Mouse (Mus musculus): Measurements from ENCODE around the gene Sdk1. TPM values are rescaled to one million over a fixed set of nuclear protein-coding genes. Genes with fewer than 3 reads are reported as not detected.

The Sdk1 gene
- 2.3 and 2.7 TPM in 2 replicates for polyA plus RNA-seq (2015; fragmentation: Nextera tagmentation; extraction: Ambion mirVana)

- peaks cover 40% of the 10 kb centered on the region for H3K4me1 ChIP-seq
- under 1% methylated on average over 39 of the region's 77 CpGs for WGBS
- H3K4me2 ChIP-seq (replicated peaks) = peak within 1 kb of the TSS; percentile 98
- H3K27ac ChIP-seq = peak within 1 kb of the TSS; percentile 44; the same call in 1 of the 2 replicates
- no peaks in the 10 kb centered on the region for H3K9me3 ChIP-seq
- ATAC-seq (ENCODE audit: low FRiP score, low read depth) = peak; percentile 92
- H3K9ac ChIP-seq = peak within 1 kb of the TSS; percentile 80
- H3K27me3 ChIP-seq = peaks cover 39% of the 10 kb centered on the region
- H3K36me3 ChIP-seq = no peaks in the 10 kb centered on the region
- H3K4me3 ChIP-seq = peak within 1 kb of the TSS; percentile 69
These were observed at the start of gene Sdk1 for GRCm38 (mm10) chr5:141240841-141241543. TSS of gene Sdk1 (plus strand) at chr5:141241490.

- H3K9me3 ChIP-seq = no peaks in the 10 kb centered on the region
- no peak overlapping the region for H3K4me3 ChIP-seq
- peak; percentile 15; the same call in 1 of the 2 replicates for ATAC-seq (ENCODE audit: low FRiP score, low read depth)
- WGBS = 16% methylated on average over 4 of the region's 4 CpGs
- H3K9ac ChIP-seq = no peak overlapping the region
- H3K36me3 ChIP-seq = no peaks in the 10 kb centered on the region
- peak overlapping the region; percentile 41 for H3K4me2 ChIP-seq (replicated peaks)
- H3K27ac ChIP-seq = no peak overlapping the region; the same call in 1 of the 2 replicates
- H3K4me1 ChIP-seq = peaks cover 18% of the 10 kb centered on the region
- H3K27me3 ChIP-seq = no peaks in the 10 kb centered on the region
These were observed 44.0 kb upstream of the Sdk1 start for GRCm38 (mm10) chr5:141197278-141197677.

GRCm38 (mm10) chr5:141202276-141203065, 38.8 kb upstream of the Sdk1 start:
- 65% methylated on average over 11 of the region's 11 CpGs for WGBS
- no peaks in the 10 kb centered on the region for H3K36me3 ChIP-seq
- peaks cover 10% of the 10 kb centered on the region for H3K4me1 ChIP-seq
- no peak overlapping the region for H3K4me3 ChIP-seq
- H3K9me3 ChIP-seq = no peaks in the 10 kb centered on the region
- no peak overlapping the region for H3K4me2 ChIP-seq (replicated peaks)
- no peak overlapping the region for H3K9ac ChIP-seq
- H3K27ac ChIP-seq = 0 out of 2 replicates have a peak overlapping the region, but pooled peaks have one; percentile 56
- H3K27me3 ChIP-seq = no peaks in the 10 kb centered on the region
- ATAC-seq (ENCODE audit: low FRiP score, low read depth) = no peak

- H3K27me3 ChIP-seq = no peaks in the 10 kb centered on the region
These were observed 34.2 kb upstream of the Sdk1 start for GRCm38 (mm10) chr5:141207061-141207460.

GRCm38 (mm10) chr5:141225243-141225642, 16.0 kb upstream of the Sdk1 start:
- ATAC-seq (ENCODE audit: low FRiP score, low read depth) = no peak
- Histone ChIP-seq H3K4me2 (replicated peaks) (no peak overlapping the region), H3K36me3 (no peaks in the 10 kb centered on the region), H3K9me3 (no peaks in the 10 kb centered on the region), H3K27ac (no peak overlapping the region), H3K4me3 (no peak overlapping the region), H3K4me1 (0 out of 2 replicates have a peak, but pooled peaks cover 4% of the 10 kb centered on the region), H3K27me3 (no peaks in the 10 kb centered on the region), H3K9ac (no peak overlapping the region)
- WGBS = 72% methylated on average over 3 of the region's 3 CpGs

More at GRCm38 (mm10) chr5:141207061-141207460, 34.2 kb upstream of the Sdk1 start:
- ATAC-seq (ENCODE audit: low FRiP score, low read depth) = no peak
- WGBS = 47% methylated on average over 5 of the region's 5 CpGs
- H3K36me3 ChIP-seq = no peaks in the 10 kb centered on the region
- H3K27ac ChIP-seq = no peak overlapping the region
- no peak overlapping the region for H3K4me3 ChIP-seq
- H3K4me2 ChIP-seq (replicated peaks) = no peak overlapping the region
- H3K9ac ChIP-seq = no peak overlapping the region
- no peaks in the 10 kb centered on the region for H3K9me3 ChIP-seq
- H3K4me1 ChIP-seq = peaks cover 5% of the 10 kb centered on the region; the same call in 1 of the 2 replicates

- WGBS = 14% methylated on average over 4 of the region's 4 CpGs
- H3K4me1 ChIP-seq = peaks cover 10% of the 10 kb centered on the region
- H3K9ac ChIP-seq = no peak overlapping the region
- H3K27me3 ChIP-seq = peaks cover 5% of the 10 kb centered on the region; the same call in 1 of the 2 replicates
- no peak overlapping the region for H3K4me2 ChIP-seq (replicated peaks)
- no peak for ATAC-seq (ENCODE audit: low FRiP score, low read depth)
- no peak overlapping the region for H3K27ac ChIP-seq
- H3K4me3 ChIP-seq = no peak overlapping the region
- H3K9me3 ChIP-seq = 0 out of 2 replicates have a peak, but pooled peaks cover 3% of the 10 kb centered on the region
- no peaks in the 10 kb centered on the region for H3K36me3 ChIP-seq
These were observed 7.0 kb upstream of the Sdk1 start for GRCm38 (mm10) chr5:141234326-141234725.

GRCm38 (mm10) chr5:141239401-141239800, 1.9 kb upstream of the Sdk1 start:
- Histone ChIP-seq H3K27ac (no peak overlapping the region), H3K9ac (no peak overlapping the region), H3K4me3 (no peak overlapping the region), H3K4me2 (replicated peaks) (peak overlapping the region; percentile 98), H3K9me3 (no peaks in the 10 kb centered on the region), H3K27me3 (peaks cover 25% of the 10 kb centered on the region), H3K36me3 (no peaks in the 10 kb centered on the region), H3K4me1 (peaks cover 42% of the 10 kb centered on the region)
- 14% methylated on average over 5 of the region's 5 CpGs for WGBS
- ATAC-seq (ENCODE audit: low FRiP score, low read depth) = no peak

GRCm38 (mm10) chr5:141240441-141240840, 849 bp upstream of the Sdk1 start:
- peaks cover 40% of the 10 kb centered on the region for H3K4me1 ChIP-seq
- peak; percentile 21; the same call in 1 of the 2 replicates for ATAC-seq (ENCODE audit: low FRiP score, low read depth)
- under 1% methylated on average over 10 of the region's 10 CpGs for WGBS

GRCm38 (mm10) chr5:141241645-141242284, 475 bp downstream of the Sdk1 start:
- H3K36me3 ChIP-seq = no peaks in the 10 kb centered on the region
- H3K9ac ChIP-seq = peak overlapping the region; percentile 80
- peak overlapping the region; percentile 98 for H3K4me2 ChIP-seq (replicated peaks)
- ATAC-seq (ENCODE audit: low FRiP score, low read depth) = peak; percentile 6; the same call in 1 of the 2 replicates
- no peaks in the 10 kb centered on the region for H3K9me3 ChIP-seq
- H3K4me3 ChIP-seq = peak overlapping the region; percentile 69
- WGBS = under 1% methylated on average over 51 of the region's 82 CpGs
- H3K27ac ChIP-seq = peak overlapping the region; percentile 44; the same call in 1 of the 2 replicates
- H3K27me3 ChIP-seq = peaks cover 41% of the 10 kb centered on the region
- peaks cover 40% of the 10 kb centered on the region for H3K4me1 ChIP-seq

More at GRCm38 (mm10) chr5:141240441-141240840, 849 bp upstream of the Sdk1 start:
- peak overlapping the region; percentile 98 for H3K4me2 ChIP-seq (replicated peaks)
- no peaks in the 10 kb centered on the region for H3K36me3 ChIP-seq
- no peak overlapping the region for H3K27ac ChIP-seq
- peak overlapping the region; percentile 69 for H3K4me3 ChIP-seq
- H3K9me3 ChIP-seq = no peaks in the 10 kb centered on the region
- H3K27me3 ChIP-seq = peaks cover 35% of the 10 kb centered on the region
- H3K9ac ChIP-seq = peak overlapping the region; percentile 58

- WGBS = 4% methylated on average over 33 of the region's 33 CpGs
- no peaks in the 10 kb centered on the region for H3K36me3 ChIP-seq
- no peak for ATAC-seq (ENCODE audit: low FRiP score, low read depth)
These were observed 2.1 kb downstream of the Sdk1 start for GRCm38 (mm10) chr5:141243253-141243965.

GRCm38 (mm10) chr5:141264253-141264652, 23.0 kb downstream of the Sdk1 start:
- H3K9me3 ChIP-seq = no peaks in the 10 kb centered on the region
- ATAC-seq (ENCODE audit: low FRiP score, low read depth) = no peak
- H3K9ac ChIP-seq = no peak overlapping the region
- no peak overlapping the region for H3K4me2 ChIP-seq (replicated peaks)
- H3K4me3 ChIP-seq = no peak overlapping the region
- no peaks in the 10 kb centered on the region for H3K36me3 ChIP-seq
- no peaks in the 10 kb centered on the region for H3K27me3 ChIP-seq
- WGBS = 92% methylated on average over 1 of the region's 1 CpGs
- no peaks in the 10 kb centered on the region for H3K4me1 ChIP-seq
- H3K27ac ChIP-seq = no peak overlapping the region

More at GRCm38 (mm10) chr5:141243253-141243965, 2.1 kb downstream of the Sdk1 start:
- peaks cover 40% of the 10 kb centered on the region for H3K4me1 ChIP-seq
- no peak overlapping the region for H3K27ac ChIP-seq
- H3K9me3 ChIP-seq = no peaks in the 10 kb centered on the region
- H3K4me2 ChIP-seq (replicated peaks) = peak overlapping the region; percentile 98
- peak overlapping the region; percentile 69 for H3K4me3 ChIP-seq
- peak overlapping the region; percentile 59 for H3K9ac ChIP-seq
- H3K27me3 ChIP-seq = peaks cover 41% of the 10 kb centered on the region
